Mouse (Mus musculus): ENCODE measurements at regions not wholly inside any gene's neighbourhood (a gene's known extent, or its start where the extent isn't known, plus 50 kb on each side); places are given as distances from the start of the nearest gene placed in this dataset.

GRCm38 (mm10) chr13:101878168-101878567, 110.2 kb upstream of the Pik3r1 start:
- DNase-seq (ENCODE audit: low read depth, low spot score) = no peak

GRCm38 (mm10) chr13:101879561-101880081, 111.6 kb upstream of the Pik3r1 start:
- WGBS = 74% methylated on average over 8 of the region's 8 CpGs
- DNase-seq (ENCODE audit: low read depth, low spot score) = no peak

- DNase-seq (ENCODE audit: low read depth, low spot score) = no peak
Observed at GRCm38 (mm10) chr13:101883177-101883576, 115.2 kb upstream of the Pik3r1 start.

- WGBS = 88% methylated on average over 3 of the region's 3 CpGs
- DNase-seq (ENCODE audit: low read depth, low spot score) = no peak
Observed at GRCm38 (mm10) chr13:101884752-101885151, 116.7 kb upstream of the Pik3r1 start.

GRCm38 (mm10) chr13:101891473-101891872, 123.5 kb upstream of the Pik3r1 start:
- 78% methylated on average over 4 of the region's 4 CpGs for WGBS
- no peak for DNase-seq (ENCODE audit: low read depth, low spot score)

- 85% methylated on average over 10 of the region's 10 CpGs for WGBS
- DNase-seq (ENCODE audit: low read depth, low spot score) = no peak
Observed at GRCm38 (mm10) chr13:101893035-101893600, 125.1 kb upstream of the Pik3r1 start.

GRCm38 (mm10) chr13:101895161-101895560, 127.1 kb upstream of the Pik3r1 start:
- 63% methylated on average over 7 of the region's 7 CpGs for WGBS

GRCm38 (mm10) chr13:101895686-101896085, 127.7 kb upstream of the Pik3r1 start:
- 82% methylated on average over 4 of the region's 4 CpGs for WGBS
- DNase-seq (ENCODE audit: low read depth, low spot score) = no peak

More at GRCm38 (mm10) chr13:101895161-101895560, 127.1 kb upstream of the Pik3r1 start:
- no peak for DNase-seq (ENCODE audit: low read depth, low spot score)

- 97% methylated on average over 4 of the region's 4 CpGs for WGBS
- no peak for DNase-seq (ENCODE audit: low read depth, low spot score)
Observed at GRCm38 (mm10) chr13:101896946-101897345, 128.9 kb upstream of the Pik3r1 start.

GRCm38 (mm10) chr13:101902213-101902612, 134.2 kb upstream of the Pik3r1 start:
- WGBS = 66% methylated on average over 7 of the region's 7 CpGs
- DNase-seq (ENCODE audit: low read depth, low spot score) = no peak

GRCm38 (mm10) chr13:101905909-101906676, 138.1 kb upstream of the Pik3r1 start:
- DNase-seq (ENCODE audit: low read depth, low spot score) = no peak
- WGBS = 72% methylated on average over 7 of the region's 7 CpGs

GRCm38 (mm10) chr13:101909026-101909425, 141.0 kb upstream of the Pik3r1 start:
- WGBS = 81% methylated on average over 5 of the region's 5 CpGs
- no peak for DNase-seq (ENCODE audit: low read depth, low spot score)

GRCm38 (mm10) chr13:101910687-101911086, 142.7 kb upstream of the Pik3r1 start:
- WGBS = 93% methylated on average over 5 of the region's 5 CpGs
- DNase-seq (ENCODE audit: low read depth, low spot score) = no peak

- no peak for DNase-seq (ENCODE audit: low read depth, low spot score)
- WGBS = 46% methylated on average over 4 of the region's 4 CpGs
Observed at GRCm38 (mm10) chr13:101914132-101914531, 146.1 kb upstream of the Pik3r1 start.

- 13% methylated on average over 5 of the region's 5 CpGs for WGBS
- DNase-seq (ENCODE audit: low read depth, low spot score) = no peak
Observed at GRCm38 (mm10) chr13:101914691-101915541, 146.9 kb upstream of the Pik3r1 start.

- 42% methylated on average over 6 of the region's 6 CpGs for WGBS
- DNase-seq (ENCODE audit: low read depth, low spot score) = no peak
Observed at GRCm38 (mm10) chr13:101915542-101915941, 147.5 kb upstream of the Pik3r1 start.

GRCm38 (mm10) chr13:101915948-101916594, 148.1 kb upstream of the Pik3r1 start:
- DNase-seq (ENCODE audit: low read depth, low spot score) = no peak
- 30% methylated on average over 6 of the region's 6 CpGs for WGBS

- no peak for DNase-seq (ENCODE audit: low read depth, low spot score)
- 34% methylated on average over 5 of the region's 5 CpGs for WGBS
Observed at GRCm38 (mm10) chr13:101916876-101917275, 148.9 kb upstream of the Pik3r1 start.

GRCm38 (mm10) chr13:101918185-101918584, 150.2 kb upstream of the Pik3r1 start:
- WGBS = 89% methylated on average over 3 of the region's 3 CpGs
- no peak for DNase-seq (ENCODE audit: low read depth, low spot score)

- no peak for DNase-seq (ENCODE audit: low read depth, low spot score)
- 63% methylated on average over 5 of the region's 5 CpGs for WGBS
Observed at GRCm38 (mm10) chr13:101919266-101919665, 151.2 kb upstream of the Pik3r1 start.

All from large intestine, adult 2 months (tissue).